Mouse (Mus musculus): ENCODE results near the gene Dhdds. TPM values are rescaled to one million over a fixed set of nuclear protein-coding genes. Genes with fewer than 3 reads are reported as not detected.

Dhdds gene
- polyA plus RNA-seq, 1 experiment from 2014 or later = 23.8 TPM

DNA sequence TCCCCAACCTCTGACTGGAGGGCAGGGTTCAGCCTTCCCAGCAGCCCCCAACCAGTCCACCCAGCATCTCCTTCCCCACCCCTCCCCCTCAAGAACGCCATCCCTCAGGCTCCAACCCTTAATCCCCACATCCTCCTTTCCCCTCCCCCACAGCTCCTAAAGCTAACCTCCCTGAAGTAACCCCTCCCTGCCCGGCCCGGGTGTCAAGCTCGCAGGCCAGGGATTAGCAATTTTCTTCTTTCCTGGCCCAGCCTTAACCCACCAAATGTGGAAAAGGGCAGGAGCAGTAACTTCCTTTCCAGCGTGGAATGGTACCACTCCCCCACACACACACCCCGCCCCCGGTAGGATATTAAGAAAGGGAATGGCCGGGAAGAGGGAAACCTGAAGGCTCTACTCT lies 16.0 kb upstream of the Dhdds start:
- Histone ChIP-seq H3K9me3 (ENCODE audit: low read length) (no peaks in the 10 kb centered on the region), H3K27me3 (replicated peaks; ENCODE audit: insufficient read depth, low read length) (peaks cover 28% of the 10 kb centered on the region), H3K27ac (ENCODE audit: low read length) (no peak overlapping the region), H3K4me3 (ENCODE audit: low read depth, low read length) (no peak overlapping the region), H3K36me3 (ENCODE audit: insufficient read depth, low read length) (no peaks in the 10 kb centered on the region), H3K9ac (replicated peaks; ENCODE audit: low read depth) (no peak overlapping the region), H3K4me1 (ENCODE audit: insufficient read depth, low read depth, low read length) (no peaks in the 10 kb centered on the region), H3K4me2 (replicated peaks; ENCODE audit: low read depth, low read length) (no peak overlapping the region)
- ATAC-seq (no peak), DNase-seq (ENCODE audit: low spot score) (no peak)
- TF ChIP-seq EP300 (IDR thresholded peaks at IDR 0.05) (no peak), CTCF (IDR thresholded peaks at IDR 0.05) (no peak)
- WGBS = 7% methylated on average over 8 of the region's 8 CpGs

DNA sequence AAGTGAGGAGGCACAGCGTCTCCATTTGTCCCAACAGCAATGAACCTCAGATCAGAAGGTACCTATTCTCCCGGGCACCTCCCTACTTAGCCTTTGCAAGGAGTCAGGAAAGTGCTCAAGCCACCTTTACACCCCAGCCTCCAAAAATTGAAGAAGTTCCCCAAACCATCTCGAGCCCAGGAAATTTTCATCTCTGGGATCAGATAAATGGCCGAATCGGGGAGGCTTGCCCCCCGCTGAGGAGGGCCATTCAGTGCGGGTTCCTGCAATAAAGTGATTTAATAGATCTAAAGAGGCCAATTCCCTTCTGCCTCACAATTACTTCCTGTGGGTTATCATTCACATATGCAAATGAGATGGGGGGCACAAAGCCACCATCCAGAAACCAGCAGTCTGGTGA lies 15.5 kb upstream of the Dhdds start:
- TF ChIP-seq EP300 (IDR thresholded peaks at IDR 0.05) = no peak
- TF ChIP-seq CTCF (IDR thresholded peaks at IDR 0.05) = no peak
- 27% methylated on average over 7 of the region's 7 CpGs for WGBS
- Histone ChIP-seq H3K9ac (replicated peaks; ENCODE audit: low read depth) (no peak overlapping the region), H3K4me3 (ENCODE audit: low read depth, low read length) (no peak overlapping the region), H3K27me3 (replicated peaks; ENCODE audit: insufficient read depth, low read length) (peaks cover 28% of the 10 kb centered on the region), H3K9me3 (ENCODE audit: low read length) (no peaks in the 10 kb centered on the region), H3K4me2 (replicated peaks; ENCODE audit: low read depth, low read length) (no peak overlapping the region), H3K36me3 (ENCODE audit: insufficient read depth, low read length) (no peaks in the 10 kb centered on the region), H3K27ac (ENCODE audit: low read length) (no peak overlapping the region), H3K4me1 (ENCODE audit: insufficient read depth, low read depth, low read length) (no peaks in the 10 kb centered on the region)
- ATAC-seq (no peak), DNase-seq (ENCODE audit: low spot score) (no peak)

DNA sequence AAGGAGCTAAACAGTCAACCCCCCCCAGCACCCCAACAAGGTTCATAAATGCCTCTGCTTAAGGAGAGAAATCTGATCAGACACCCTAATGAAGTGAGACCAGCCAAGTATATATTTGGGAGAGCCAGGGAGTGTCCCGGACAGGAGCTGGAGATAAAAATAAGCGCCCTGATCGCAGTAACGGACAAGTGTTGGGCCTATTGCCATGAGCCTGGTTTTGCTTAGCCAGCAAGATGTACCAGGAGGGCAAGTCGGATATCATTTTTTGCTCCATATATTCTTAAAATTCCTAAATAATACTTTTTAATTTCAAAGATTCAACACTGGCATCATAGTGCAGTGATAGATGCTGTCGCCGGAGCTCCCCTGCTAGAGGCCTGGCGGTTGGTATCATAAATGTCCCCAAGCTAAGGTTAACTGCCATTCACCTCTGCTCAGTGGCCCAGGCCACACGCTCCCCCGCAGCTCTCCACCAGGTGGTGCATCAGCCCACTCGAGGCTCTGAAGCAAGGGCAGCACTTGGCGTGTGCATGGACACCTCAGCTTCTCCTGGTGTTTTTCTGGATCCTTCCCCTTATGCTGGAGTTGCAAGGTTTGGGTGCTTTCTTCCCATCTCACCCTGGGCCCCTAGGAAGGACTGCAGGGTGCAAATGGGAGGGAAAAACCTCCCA lies 12.3 kb upstream of the Dhdds start:
- Histone ChIP-seq H3K4me2 (replicated peaks; ENCODE audit: low read depth, low read length) (no peak overlapping the region), H3K9ac (replicated peaks; ENCODE audit: low read depth) (no peak overlapping the region), H3K4me3 (ENCODE audit: low read depth, low read length) (no peak overlapping the region), H3K9me3 (ENCODE audit: low read length) (no peaks in the 10 kb centered on the region), H3K27ac (ENCODE audit: low read length) (no peak overlapping the region), H3K36me3 (ENCODE audit: insufficient read depth, low read length) (no peaks in the 10 kb centered on the region), H3K4me1 (ENCODE audit: insufficient read depth, low read depth, low read length) (no peaks in the 10 kb centered on the region), H3K27me3 (replicated peaks; ENCODE audit: insufficient read depth, low read length) (peaks cover 8% of the 10 kb centered on the region)
- ATAC-seq (no peak), DNase-seq (ENCODE audit: low spot score) (no peak)
- 49% methylated on average over 12 of the region's 12 CpGs for WGBS
- TF ChIP-seq CTCF (IDR thresholded peaks at IDR 0.05) (peak; percentile 57), EP300 (IDR thresholded peaks at IDR 0.05) (no peak)

DNA sequence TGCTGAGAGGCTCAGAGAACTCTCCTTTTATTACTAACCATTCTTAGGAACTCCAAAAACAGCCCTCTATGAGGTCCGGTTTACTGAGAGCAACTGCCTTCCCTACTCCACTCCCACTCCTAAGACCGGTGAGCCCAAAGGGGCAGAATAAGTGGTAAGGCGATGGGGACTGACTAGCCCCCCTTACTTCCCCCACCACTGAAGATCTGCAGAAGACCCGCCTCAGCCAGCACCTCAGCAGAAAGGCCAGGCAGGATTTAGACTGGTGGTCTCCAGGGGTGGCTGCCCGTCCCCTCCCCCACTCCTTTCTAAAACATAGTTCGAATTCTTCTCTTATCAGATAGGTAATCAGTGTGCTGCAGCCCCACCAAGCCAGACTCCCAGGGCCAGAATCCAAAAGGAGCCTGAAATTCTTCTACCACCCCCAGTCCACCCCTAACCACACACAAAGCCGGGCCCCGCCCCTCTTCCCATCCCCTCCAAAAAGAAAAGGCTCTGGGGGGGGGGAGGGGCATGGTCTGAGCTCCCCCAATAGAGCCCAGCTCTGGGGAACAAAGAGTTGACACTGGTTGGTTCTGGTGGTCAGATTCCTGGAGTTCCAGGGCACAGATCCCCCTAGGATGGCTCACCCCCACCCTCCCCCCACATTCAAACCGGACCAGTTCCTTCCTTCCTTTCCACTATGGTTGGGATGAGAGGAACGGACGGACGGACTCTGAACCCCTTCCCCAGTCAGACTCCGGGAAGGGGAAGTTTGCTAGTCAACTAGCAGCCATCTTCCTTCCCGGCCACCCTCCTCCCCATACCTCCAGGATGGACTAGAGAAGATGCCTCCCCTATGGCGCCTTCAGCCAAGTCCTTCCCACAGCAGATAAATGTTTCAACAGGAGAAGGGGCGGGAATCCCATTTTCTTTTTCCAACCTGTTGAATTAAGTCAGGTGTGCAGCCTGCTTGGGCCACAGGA lies 11.0 kb upstream of the Dhdds start:
- Histone ChIP-seq H3K36me3 (ENCODE audit: insufficient read depth, low read length) (no peaks in the 10 kb centered on the region), H3K9me3 (ENCODE audit: low read length) (no peaks in the 10 kb centered on the region), H3K4me1 (ENCODE audit: insufficient read depth, low read depth, low read length) (no peaks in the 10 kb centered on the region), H3K27ac (ENCODE audit: low read length) (no peak overlapping the region), H3K9ac (replicated peaks; ENCODE audit: low read depth) (no peak overlapping the region), H3K4me3 (ENCODE audit: low read depth, low read length) (no peak overlapping the region), H3K4me2 (replicated peaks; ENCODE audit: low read depth, low read length) (no peak overlapping the region), H3K27me3 (replicated peaks; ENCODE audit: insufficient read depth, low read length) (peaks cover 7% of the 10 kb centered on the region; the same call in 1 of the 2 replicates)
- WGBS = 9% methylated on average over 16 of the region's 16 CpGs
- TF ChIP-seq CTCF (IDR thresholded peaks at IDR 0.05) (no peak), EP300 (IDR thresholded peaks at IDR 0.05) (no peak)
- ATAC-seq = no peak
- DNase-seq (ENCODE audit: low spot score) = no peak

DNA sequence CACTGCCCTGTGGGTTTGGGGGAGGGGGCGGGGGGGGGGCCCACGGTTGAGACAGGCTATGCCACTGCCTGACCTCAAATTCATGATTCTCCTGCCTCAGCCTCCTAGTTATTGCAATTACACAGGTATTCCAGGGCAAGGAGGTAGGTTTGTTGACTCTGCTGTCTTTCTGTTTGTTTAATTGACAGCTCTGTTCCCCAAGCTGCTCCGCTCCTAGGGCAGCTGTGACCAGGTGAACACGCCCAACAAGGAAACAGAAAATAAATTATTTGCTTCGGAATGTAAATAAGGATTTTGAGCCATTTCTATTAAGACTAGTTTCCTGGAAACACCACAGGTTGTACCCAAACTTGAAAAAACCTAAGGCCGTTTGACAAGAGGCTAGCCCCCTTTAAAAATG lies 9.0 kb upstream of the Dhdds start:
- no peak overlapping the region for H3K4me2 ChIP-seq (replicated peaks; ENCODE audit: low read depth, low read length)
- no peak overlapping the region for H3K27ac ChIP-seq (ENCODE audit: low read length)
- 51% methylated on average over 6 of the region's 6 CpGs for WGBS
- TF ChIP-seq EP300 (IDR thresholded peaks at IDR 0.05) (no peak), CTCF (IDR thresholded peaks at IDR 0.05) (no peak)
- DNase-seq (ENCODE audit: low spot score) (no peak), ATAC-seq (no peak)
- H3K36me3 ChIP-seq (ENCODE audit: insufficient read depth, low read length) = no peaks in the 10 kb centered on the region
- H3K4me1 ChIP-seq (ENCODE audit: insufficient read depth, low read depth, low read length) = no peaks in the 10 kb centered on the region
- H3K9ac ChIP-seq (replicated peaks; ENCODE audit: low read depth) = no peak overlapping the region
- H3K9me3 ChIP-seq (ENCODE audit: low read length) = no peaks in the 10 kb centered on the region
- no peaks in the 10 kb centered on the region for H3K27me3 ChIP-seq (replicated peaks; ENCODE audit: insufficient read depth, low read length)
- H3K4me3 ChIP-seq (ENCODE audit: low read depth, low read length) = no peak overlapping the region

DNA sequence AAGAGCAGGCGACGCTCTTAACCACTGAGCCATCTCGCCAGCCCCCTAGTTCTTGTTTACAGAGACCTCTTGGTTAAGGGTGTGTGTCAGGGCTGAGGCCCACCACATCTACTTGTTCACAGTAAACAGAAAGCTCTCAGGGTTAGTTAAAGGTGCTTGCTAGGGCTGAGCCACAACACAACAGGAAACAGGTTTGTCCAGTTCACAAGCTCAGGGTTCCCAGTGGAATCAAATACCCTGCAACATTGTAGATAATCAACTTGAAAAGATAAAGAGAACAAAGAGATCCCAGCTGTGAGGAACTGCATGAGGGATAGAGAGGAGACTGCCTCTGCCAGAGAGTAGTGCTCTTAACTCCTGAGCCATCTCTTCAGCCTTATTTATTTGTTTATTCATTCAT lies 6.1 kb upstream of the Dhdds start:
- H3K27me3 ChIP-seq (replicated peaks; ENCODE audit: insufficient read depth, low read length) = no peaks in the 10 kb centered on the region
- H3K9ac ChIP-seq (replicated peaks; ENCODE audit: low read depth) = no peak overlapping the region
- no peaks in the 10 kb centered on the region for H3K4me1 ChIP-seq (ENCODE audit: insufficient read depth, low read depth, low read length)
- H3K9me3 ChIP-seq (ENCODE audit: low read length) = no peaks in the 10 kb centered on the region
- H3K4me2 ChIP-seq (replicated peaks; ENCODE audit: low read depth, low read length) = no peak overlapping the region
- H3K27ac ChIP-seq (ENCODE audit: low read length) = no peak overlapping the region
- no peak for DNase-seq (ENCODE audit: low spot score)
- H3K4me3 ChIP-seq (ENCODE audit: low read depth, low read length) = no peak overlapping the region
- WGBS = 65% methylated on average over 3 of the region's 3 CpGs
- H3K36me3 ChIP-seq (ENCODE audit: insufficient read depth, low read length) = no peaks in the 10 kb centered on the region
- TF ChIP-seq EP300 (IDR thresholded peaks at IDR 0.05) = no peak
- no peak for TF ChIP-seq CTCF (IDR thresholded peaks at IDR 0.05)
- no peak for ATAC-seq
